ENCODE assay signal across 8 mouse cellular contexts in genomic region chr12:69758221-69759185, GRCm38 (mm10). TPM values are rescaled to one million over a fixed set of nuclear protein-coding genes. Genes with fewer than 3 reads are reported as not detected.
DNase-seq lines count a peak whose midpoint lies in the region; ATAC-seq lines count a peak whose summit lies in the region.

No protein-coding gene starts in this region.

- H3K36me3 ChIP-seq in embryonic facial prominence, embryonic 13.5 days = no peaks in the 10 kb centered on the region
- H3K36me3 ChIP-seq in limb, embryonic 13.5 days = no peaks in the 10 kb centered on the region
- H3K36me3 ChIP-seq in midbrain, embryonic 16.5 days (ENCODE audit: control insufficient read depth, insufficient read depth, low read length) = no peaks in the 10 kb centered on the region

- peak overlapping the region; percentile 24 for H3K4me3 ChIP-seq in embryonic facial prominence, embryonic 13.5 days
- H3K4me3 ChIP-seq in limb, embryonic 13.5 days = peak overlapping the region; percentile 18
- H3K4me3 ChIP-seq in midbrain, embryonic 16.5 days (ENCODE audit: low read depth, low read length) = peak overlapping the region; percentile 6; the same call in 1 of the 2 replicates

- no peaks in the 10 kb centered on the region for H3K9me3 ChIP-seq in embryonic facial prominence, embryonic 13.5 days
- no peaks in the 10 kb centered on the region for H3K9me3 ChIP-seq in limb, embryonic 13.5 days
- H3K9me3 ChIP-seq in midbrain, embryonic 16.5 days (replicated peaks; ENCODE audit: control insufficient read depth, low read length, poor library complexity, severe bottlenecking) = no peaks in the 10 kb centered on the region

- 0 out of 2 replicates have a peak overlapping the region, but pooled peaks have one; percentile 11 for H3K9ac ChIP-seq in embryonic facial prominence, embryonic 13.5 days
- no peak overlapping the region for H3K9ac ChIP-seq in limb, embryonic 13.5 days
- peak overlapping the region; percentile 25; the same call in 1 of the 2 replicates for H3K9ac ChIP-seq in midbrain, embryonic 16.5 days (ENCODE audit: low read depth, low read length)

- WGBS in embryonic facial prominence, embryonic 13.5 days = 8% methylated on average over 22 of the region's 22 CpGs
- WGBS in limb, embryonic 13.5 days = 7% methylated on average over 22 of the region's 22 CpGs
- WGBS in midbrain, embryonic 16.5 days = 12% methylated on average over 21 of the region's 22 CpGs

- peak overlapping the region; percentile 44; the same call in 1 of the 2 replicates for H3K27ac ChIP-seq in embryonic facial prominence, embryonic 13.5 days
- no peak overlapping the region for H3K27ac ChIP-seq in limb, embryonic 13.5 days
- H3K27ac ChIP-seq in midbrain, embryonic 16.5 days (ENCODE audit: low read length) = no peak overlapping the region

- peak; percentile 49; the same call in 1 of the 2 replicates for ATAC-seq in embryonic facial prominence, embryonic 13.5 days (ENCODE audit: insufficient number of reproducible peaks, insufficient read depth, low FRiP score, low TSS enrichment, low read depth)
- 0 out of 2 replicates have a peak, but pooled peaks have one; percentile 52 for ATAC-seq in limb, embryonic 13.5 days (ENCODE audit: low FRiP score, low read depth)
- no peak for ATAC-seq in midbrain, embryonic 16.5 days

- no peaks in the 10 kb centered on the region for H3K27me3 ChIP-seq in embryonic facial prominence, embryonic 13.5 days
- no peaks in the 10 kb centered on the region for H3K27me3 ChIP-seq in limb, embryonic 13.5 days
- no peaks in the 10 kb centered on the region for H3K27me3 ChIP-seq in midbrain, embryonic 16.5 days (ENCODE audit: control insufficient read depth, insufficient read depth, low read depth, low read length)

- H3K4me2 ChIP-seq in embryonic facial prominence, embryonic 13.5 days = peak overlapping the region; percentile 58
- peak overlapping the region; percentile 56 for H3K4me2 ChIP-seq in limb, embryonic 13.5 days (replicated peaks)
- H3K4me2 ChIP-seq in midbrain, embryonic 16.5 days (ENCODE audit: low read length) = peak overlapping the region; percentile 50

- intact Hi-C loops in heart, postnatal 25 days (cut with DNase I) = loop anchor here (5.0 kb wide), 1 partner anchor 69 kb away; no protein-coding TSS in a partner anchor

- H3K4me1 ChIP-seq in embryonic facial prominence, embryonic 13.5 days = peaks cover 36% of the 10 kb centered on the region
- H3K4me1 ChIP-seq in limb, embryonic 13.5 days = peaks cover 34% of the 10 kb centered on the region
- H3K4me1 ChIP-seq in midbrain, embryonic 16.5 days (ENCODE audit: control insufficient read depth, insufficient read depth, low read length) = peaks cover 9% of the 10 kb centered on the region

- peak; percentile 94 for DNase-seq in heart, adult 11 months
- no peak for DNase-seq in heart, postnatal 25 days (ENCODE audit: low spot score)
- peak; percentile 46 for DNase-seq in heart, postnatal 4 days
- no peak for DNase-seq in left cerebral cortex, adult 18-20 months (ENCODE audit: low spot score in 2 of 2)
- no peak for DNase-seq in thymus, postnatal 14 days

RNA-seq across cellular contexts. Expression of gene Cdkl1, which starts 32.6 kb away (rescaled TPM):
- total RNA-seq in heart, postnatal 25 days (2021) = 1 to 10 TPM; 4.9 to 5.9 TPM
- 1.7 and 2.7 TPM in 2 replicates for polyA plus RNA-seq in embryonic facial prominence, embryonic 13.5 days (2015; fragmentation: Nextera tagmentation; extraction: Ambion mirVana)
- 10 to 100 TPM; 12.3 to 12.7 TPM for total RNA-seq in heart, postnatal 4 days (2021)
- 1.2 and 1.3 TPM in 2 replicates for polyA plus RNA-seq in limb, embryonic 13.5 days (2015; fragmentation: Nextera tagmentation; extraction: Ambion mirVana)
- 10.4 and 13.7 TPM in 2 replicates for polyA plus RNA-seq in midbrain, embryonic 16.5 days (2015; fragmentation: Nextera tagmentation; extraction: Ambion mirVana)
- 10 to 100 TPM; 33.2 to 35.5 TPM for total RNA-seq in left cerebral cortex, adult 18-20 months (2021)

RNA-seq across cellular contexts. Expression of gene Atp5s, which starts 33.8 kb away (rescaled TPM):
- total RNA-seq in heart, postnatal 25 days (2021) = 10 to 100 TPM; 27.6 to 28.3 TPM
- 30.4 and 39.3 TPM in 2 replicates for polyA plus RNA-seq in embryonic facial prominence, embryonic 13.5 days (2015; fragmentation: Nextera tagmentation; extraction: Ambion mirVana)
- total RNA-seq in heart, postnatal 4 days (2021) = 10 to 100 TPM; 16.9 to 21.2 TPM
- 30.5 and 37.3 TPM in 2 replicates for polyA plus RNA-seq in limb, embryonic 13.5 days (2015; fragmentation: Nextera tagmentation; extraction: Ambion mirVana)
- 35.9 and 41.6 TPM in 2 replicates for polyA plus RNA-seq in midbrain, embryonic 16.5 days (2015; fragmentation: Nextera tagmentation; extraction: Ambion mirVana)
- total RNA-seq in left cerebral cortex, adult 18-20 months (2021) = 10 to 100 TPM; 32.7 to 32.8 TPM

RNA-seq across cellular contexts. Expression of gene L2hgdh, which starts 33.8 kb away (rescaled TPM):
- total RNA-seq in heart, postnatal 25 days (2021) = 10 to 100 TPM; 41.7 to 47.7 TPM
- 16.8 and 17.5 TPM in 2 replicates for polyA plus RNA-seq in embryonic facial prominence, embryonic 13.5 days (2015; fragmentation: Nextera tagmentation; extraction: Ambion mirVana)
- total RNA-seq in heart, postnatal 4 days (2021) = 10 to 100 TPM; 23.5 to 23.8 TPM
- 17.8 and 20.1 TPM in 2 replicates for polyA plus RNA-seq in limb, embryonic 13.5 days (2015; fragmentation: Nextera tagmentation; extraction: Ambion mirVana)
- polyA plus RNA-seq in midbrain, embryonic 16.5 days (2015; fragmentation: Nextera tagmentation; extraction: Ambion mirVana) = 14.6 and 15.6 TPM in 2 replicates
- total RNA-seq in left cerebral cortex, adult 18-20 months (2021) = 10 to 100 TPM; 21.9 TPM

Comparison
In these comparisons a context has a peak if more than half of its experiments do, and no peak if none do; other contexts are left out.
1. DNase-seq: peak in heart, adult 11 months (single experiment) and heart, postnatal 4 days (single experiment); none in heart, postnatal 25 days (single experiment), left cerebral cortex, adult 18-20 months (0 of 2) and thymus, postnatal 14 days (single experiment).
2. Peak in every context shown above with its lines, with median percentiles within 50 percentile points of each other: H3K4me2 ChIP-seq and H3K4me3 ChIP-seq.